Mouse (Mus musculus) urinary bladder, postnatal 10 days (tissue): ENCODE measurements at regions not wholly inside any gene's neighbourhood (a gene's known extent, or its start where the extent isn't known, plus 50 kb on each side); places are given as distances from the start of the nearest gene placed in this dataset.
A peak's percentile ranks its signal among the peaks of the same experiment; 100 is the strongest.

ENCODE experiments used
- DNase-seq: peaks from one replicate; pipeline ENCODE4 v3.0.0; 2022; ENCODE audit warnings: low spot score

GRCm38 (mm10) chr3:104712711-104713110 is 68.1 kb upstream of the Ppm1j start:
- no peak for DNase-seq

- DNase-seq, result peak; percentile 27
Measured at GRCm38 (mm10) chr3:104713836-104714631, 66.8 kb upstream of the Ppm1j start.

GRCm38 (mm10) chr3:104714679-104715326 is 66.1 kb upstream of the Ppm1j start:
- no peak for DNase-seq
